Mouse (Mus musculus) bone marrow macrophage, adult 2 months (primary cell): ENCODE data around the gene Pafah1b1.

Experiments
- CTCF ChIP-seq: IDR thresholded peaks from 2 replicates; pipeline ENCODE4 v1.5.1; 2012; ENCODE audit warnings: low read depth, mild to moderate bottlenecking, low read length, moderate library complexity
- POLR2A ChIP-seq: IDR thresholded peaks from 2 replicates; pipeline ENCODE4 v1.6.1; 2012; ENCODE audit warnings: mild to moderate bottlenecking, low read depth, low read length, borderline replicate concordance

- TF ChIP-seq CTCF, result no peak
- no peak for TF ChIP-seq POLR2A
Measured at GRCm38 (mm10) chr11:74704068-74704467, 20.4 kb downstream of the Pafah1b1 start.
